Mouse (Mus musculus) megakaryocyte, adult 5-6 weeks (primary cell): ENCODE measurements at regions not wholly inside any gene's neighbourhood (a gene's known extent, or its start where the extent isn't known, plus 50 kb on each side); places are given as distances from the start of the nearest gene placed in this dataset.
"Not testable (repeated sequence)": the region's sequence is repeated elsewhere in the genome, so short reads cannot be mapped to it uniquely, and the experiment has no call there.

ENCODE experiments used
- ATAC-seq: 2 replicates; pipeline ENCODE4 v1.8.0; 2016; ENCODE audit warnings: mild to moderate bottlenecking, inconsistent platforms; ENCODE audit not compliant: poor library complexity, severe bottlenecking

DNA sequence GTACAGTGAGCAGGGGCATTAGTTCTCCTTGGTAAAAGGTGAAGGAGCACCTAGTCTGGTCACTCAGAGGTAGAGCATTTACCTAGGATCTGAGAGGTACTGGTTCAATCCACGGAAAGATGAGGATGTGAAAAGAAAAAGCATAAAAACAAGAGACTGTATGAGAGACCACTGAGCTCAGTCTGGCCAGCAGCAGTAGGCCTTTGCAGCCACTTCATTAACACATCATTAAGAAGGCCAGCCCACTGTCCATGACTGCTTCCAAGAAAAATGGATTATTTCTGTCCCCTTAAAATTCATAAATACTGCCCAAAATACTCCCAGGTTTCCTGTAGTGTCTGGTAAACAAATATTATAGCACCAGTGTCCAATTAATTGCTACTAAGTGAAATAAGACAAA lies 499.3 kb upstream of the 4930578C19Rik start:
- no peak for ATAC-seq

DNA sequence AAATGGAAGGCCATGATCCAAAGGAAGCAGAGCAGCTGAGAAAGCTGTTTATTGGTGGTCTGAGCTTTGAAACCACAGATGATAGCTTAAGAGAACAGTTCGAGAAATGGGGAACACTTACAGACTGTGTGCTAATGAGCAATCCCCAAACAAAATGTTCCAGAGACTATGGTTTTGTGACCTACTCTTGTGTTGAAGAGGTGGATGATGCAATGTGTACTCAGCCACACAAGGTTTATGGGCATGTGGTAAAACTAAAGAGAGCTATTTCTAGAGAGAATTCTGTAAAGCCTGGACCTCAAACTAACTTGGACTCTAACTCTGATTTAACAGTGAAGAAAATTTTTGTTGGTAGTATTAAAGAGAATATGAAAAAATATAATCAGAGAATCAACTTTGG lies 481.4 kb upstream of the 4930578C19Rik start:
- ATAC-seq: no peak

DNA sequence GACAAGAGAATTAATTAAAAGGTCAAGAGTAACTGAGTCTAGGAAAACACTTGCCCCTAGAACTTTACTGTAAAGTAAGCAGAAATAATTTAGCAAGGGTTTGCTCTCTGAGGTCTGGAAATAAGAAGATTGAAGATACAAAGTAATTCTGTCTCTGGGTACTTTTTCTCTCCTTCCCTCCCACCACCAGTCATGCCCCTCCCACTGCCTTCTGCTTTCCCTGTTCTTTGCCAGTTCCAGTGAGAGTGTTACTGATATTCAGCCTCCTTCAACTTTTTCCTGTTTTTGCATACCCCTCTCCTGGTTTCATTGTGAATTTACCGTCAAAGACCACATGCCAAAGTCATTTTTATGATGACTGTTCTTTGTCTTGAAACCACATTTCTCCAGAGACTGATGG lies 472.1 kb upstream of the 4930578C19Rik start:
- no peak for ATAC-seq

DNA sequence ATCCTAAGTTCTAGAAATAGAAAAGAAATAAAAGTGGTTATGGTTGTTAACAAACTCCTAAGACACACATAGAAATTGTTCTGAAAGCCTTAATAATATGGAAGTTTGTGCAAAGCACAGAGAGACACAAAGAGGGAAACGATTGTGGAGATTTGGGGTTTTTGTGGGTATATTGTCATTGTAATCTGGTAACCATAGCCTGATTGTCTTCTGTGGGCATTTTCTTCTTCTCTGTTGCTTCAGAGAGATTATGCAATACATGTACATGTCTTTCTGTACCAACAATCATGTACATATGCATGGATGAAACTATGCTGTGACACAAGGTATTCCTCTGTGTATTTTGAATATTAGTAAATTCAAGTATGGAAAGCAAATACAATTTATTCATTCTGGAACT lies 461.9 kb upstream of the 4930578C19Rik start:
- no peak for ATAC-seq

DNA sequence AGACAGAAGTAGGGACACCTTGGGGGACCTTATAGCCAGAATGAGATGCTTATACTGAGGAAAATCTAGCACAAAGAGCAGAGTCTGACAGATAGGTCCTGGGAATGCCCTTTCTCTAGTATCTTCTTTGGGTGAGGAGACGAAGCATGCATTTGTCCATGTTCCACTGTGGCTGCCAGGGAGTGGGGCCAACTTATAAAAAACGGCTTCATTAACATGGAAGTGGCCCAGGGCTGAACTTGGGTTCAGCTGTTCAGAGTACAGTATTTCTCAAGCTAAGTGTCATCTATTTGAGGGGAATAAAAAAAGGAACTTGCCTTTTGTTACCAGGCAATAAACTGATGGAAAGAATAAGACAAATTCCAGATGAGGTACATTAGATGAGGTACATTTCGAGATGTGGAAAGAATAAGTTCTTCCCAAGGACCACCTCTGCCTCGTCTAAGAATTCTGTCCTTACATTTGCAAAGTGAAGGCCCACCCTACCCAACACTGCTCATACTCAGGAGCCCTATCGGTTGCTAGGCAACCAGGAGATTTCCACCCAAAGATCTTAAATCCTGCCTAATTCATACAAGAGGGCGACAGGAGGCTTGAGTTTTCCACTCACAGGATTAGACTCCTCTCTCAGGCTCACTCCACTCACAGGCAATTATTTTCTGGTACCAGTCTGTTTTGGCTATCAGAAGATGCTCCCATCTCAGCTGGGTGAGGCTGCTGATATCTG lies 460.3 kb upstream of the 4930578C19Rik start:
- no peak for ATAC-seq

- no peak for ATAC-seq
Measured at GRCm38 (mm10) chrX:18882784-18883171, 421.6 kb upstream of the 4930578C19Rik start.

- peak; percentile 52; the same call in 1 of the 2 replicates for ATAC-seq
Measured at GRCm38 (mm10) chrX:18882088-18882783, 421.0 kb upstream of the 4930578C19Rik start.

DNA sequence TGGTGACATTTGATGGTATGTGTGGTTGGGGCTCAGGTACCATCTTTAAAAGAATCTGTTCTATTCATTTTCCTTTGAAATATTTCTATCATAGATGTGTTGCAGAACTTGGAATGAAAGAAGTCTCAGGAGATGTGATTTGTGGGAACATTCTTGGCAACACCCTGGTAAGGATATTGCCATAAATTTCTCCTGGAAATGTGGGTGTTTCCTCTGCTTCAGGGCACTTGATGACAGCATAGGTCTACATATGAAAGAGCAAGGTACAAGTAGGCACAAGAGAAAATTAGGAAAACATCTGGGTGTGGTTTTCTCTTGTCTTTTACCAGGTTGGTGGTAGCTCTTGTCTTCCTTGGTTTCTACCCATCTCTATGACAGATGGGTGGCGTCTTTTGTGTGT lies 414.5 kb upstream of the 4930578C19Rik start:
- ATAC-seq: no peak

DNA sequence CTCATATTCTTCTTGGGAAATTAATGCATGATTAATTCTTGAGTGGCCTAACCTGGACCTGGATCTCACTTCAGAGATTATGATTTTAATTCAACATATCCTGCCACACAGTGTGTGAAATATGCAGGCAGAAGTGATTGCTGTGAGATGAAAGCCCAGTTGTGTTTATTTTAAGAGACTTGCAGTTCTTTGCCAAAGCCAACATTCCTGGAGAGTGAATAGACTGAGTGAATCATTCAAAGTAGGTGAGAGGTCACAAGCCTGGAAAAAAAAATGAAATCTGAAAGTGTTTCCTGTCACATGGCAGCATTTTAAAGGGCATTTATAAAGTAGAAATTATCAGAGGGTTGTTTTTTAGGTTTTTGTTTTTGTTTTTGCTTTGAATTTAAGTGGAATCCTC lies 412.9 kb upstream of the 4930578C19Rik start:
- ATAC-seq: no peak

- ATAC-seq: no peak
Measured at GRCm38 (mm10) chrX:18838668-18839067, 377.5 kb upstream of the 4930578C19Rik start.

GRCm38 (mm10) chrX:18824971-18825370 lies 363.8 kb upstream of the 4930578C19Rik start:
- ATAC-seq: not testable (repeated sequence)

DNA sequence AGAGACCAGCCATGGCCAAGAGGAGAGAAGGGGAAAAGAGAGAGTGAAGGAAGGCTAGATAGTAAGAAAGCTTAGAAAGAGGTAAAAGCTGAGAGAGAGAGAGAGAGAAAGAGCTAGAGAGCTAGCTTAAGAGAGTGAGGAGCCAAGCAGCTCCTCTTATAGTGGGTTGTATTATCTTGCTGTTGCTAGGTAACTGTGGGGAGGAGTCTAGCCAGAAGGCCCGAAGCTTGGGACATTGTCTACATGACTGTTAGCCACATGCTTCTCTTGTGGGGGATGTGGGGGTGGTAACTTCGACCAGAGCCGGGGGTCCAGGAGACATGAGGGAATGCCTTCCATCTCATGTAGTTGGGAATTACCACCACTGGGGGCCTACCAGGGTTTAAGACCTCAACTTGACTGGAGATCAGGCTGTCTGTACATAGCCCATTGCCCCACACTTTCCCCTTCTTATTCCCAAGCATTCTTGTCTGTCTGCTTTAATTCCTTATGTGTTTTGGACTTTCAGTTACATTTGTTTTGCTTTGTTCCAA lies 353.3 kb upstream of the 4930578C19Rik start:
- no peak for ATAC-seq
